Mouse (Mus musculus) urinary bladder, postnatal 25 days (tissue): Measurements from ENCODE around the gene Dnlz.

ENCODE experiments used
- DNase-seq: peaks from one replicate; pipeline ENCODE4 v3.0.0; 2022; ENCODE audit warnings: low spot score

Gene Dnlz

DNA sequence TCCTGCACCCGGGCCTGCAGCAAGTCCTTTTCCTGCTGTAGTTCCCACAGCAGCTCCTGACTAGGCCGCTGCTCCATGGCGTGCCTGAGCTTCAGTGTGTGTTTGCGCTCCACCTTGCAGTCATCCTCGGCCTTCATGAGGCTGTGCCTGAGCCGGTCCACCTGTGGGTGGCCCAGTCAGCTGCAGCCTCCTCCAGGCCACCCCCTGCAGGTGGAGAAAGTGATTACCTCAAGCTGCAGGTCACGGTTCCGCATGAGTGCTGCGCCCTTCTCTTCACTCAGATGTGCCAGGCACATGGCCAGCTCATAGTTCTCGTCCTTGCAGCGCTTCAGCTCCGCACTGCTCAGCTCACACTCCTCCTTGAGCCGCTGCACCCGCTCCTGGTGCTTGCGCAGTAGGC lies 5.6 kb upstream of the Dnlz start:
- DNase-seq = no peak

- DNase-seq = no peak
Observed at GRCm38 (mm10) chr2:26356678-26357077, 4.8 kb upstream of the Dnlz start.

- DNase-seq = no peak
Observed at GRCm38 (mm10) chr2:26356231-26356630, 4.3 kb upstream of the Dnlz start.

DNA sequence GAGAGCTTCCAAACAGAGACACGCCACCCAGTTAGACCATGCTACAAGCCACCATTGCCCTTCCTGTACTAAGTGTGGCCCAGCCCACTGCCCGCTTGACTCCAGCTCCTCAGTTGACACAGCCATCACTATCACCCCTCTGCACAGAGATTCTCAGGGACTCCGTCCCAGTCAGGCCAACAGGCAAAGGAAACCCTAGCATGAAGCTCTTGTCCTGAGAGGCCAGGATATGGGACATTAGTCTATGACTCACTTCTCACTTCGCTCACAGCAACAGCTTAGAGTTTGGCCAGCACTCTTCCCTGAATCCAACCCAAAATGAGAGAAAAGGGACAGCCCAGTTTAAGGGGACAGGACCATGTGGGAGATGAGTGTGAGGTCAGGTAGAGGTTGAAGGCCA lies 2.5 kb upstream of the Dnlz start:
- DNase-seq = no peak

DNA sequence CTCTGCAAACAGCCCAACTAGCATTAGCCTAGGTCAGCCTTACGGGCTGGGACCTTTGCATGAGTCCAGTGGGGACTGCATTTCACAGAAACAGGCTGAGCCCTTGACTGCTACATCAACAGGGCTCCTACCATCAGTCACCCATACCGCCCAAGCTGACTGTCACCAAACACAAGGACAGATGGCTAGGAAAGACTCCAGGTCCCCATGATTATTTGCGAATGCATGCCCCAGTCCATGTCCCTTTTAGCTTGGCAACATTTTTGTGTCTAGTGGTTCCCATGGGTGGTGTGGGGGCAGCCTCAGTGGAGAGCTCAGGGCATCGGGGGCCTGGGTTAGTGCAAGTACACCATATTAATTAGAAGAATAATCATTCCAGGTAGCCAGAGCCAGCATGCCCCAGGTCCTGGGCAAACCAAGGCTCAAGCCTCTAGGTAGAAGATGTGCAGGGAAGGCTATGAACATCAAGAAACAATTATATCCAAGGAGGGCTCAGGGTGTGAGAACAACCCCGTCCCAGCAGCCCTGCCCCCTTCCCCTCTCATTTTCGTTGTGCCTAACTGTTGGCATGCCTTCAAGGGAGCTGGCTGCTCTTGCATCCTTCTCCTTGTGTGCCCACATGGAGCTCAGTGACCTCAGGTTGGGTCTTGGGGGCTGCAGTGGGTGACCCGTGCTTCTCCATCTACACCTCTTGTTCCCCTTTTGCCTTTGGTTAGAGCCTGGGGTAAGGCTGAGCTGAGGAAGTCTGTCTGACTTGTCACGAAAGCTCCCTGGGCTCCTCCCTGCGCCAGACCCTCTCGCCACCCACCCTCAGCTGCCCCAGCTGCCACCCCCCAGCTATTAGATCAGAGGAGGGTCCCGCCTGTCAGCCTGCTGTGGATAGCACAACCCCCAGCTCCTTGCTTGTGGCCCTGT lies 1.4 kb upstream of the Dnlz start:
- DNase-seq = no peak

DNA sequence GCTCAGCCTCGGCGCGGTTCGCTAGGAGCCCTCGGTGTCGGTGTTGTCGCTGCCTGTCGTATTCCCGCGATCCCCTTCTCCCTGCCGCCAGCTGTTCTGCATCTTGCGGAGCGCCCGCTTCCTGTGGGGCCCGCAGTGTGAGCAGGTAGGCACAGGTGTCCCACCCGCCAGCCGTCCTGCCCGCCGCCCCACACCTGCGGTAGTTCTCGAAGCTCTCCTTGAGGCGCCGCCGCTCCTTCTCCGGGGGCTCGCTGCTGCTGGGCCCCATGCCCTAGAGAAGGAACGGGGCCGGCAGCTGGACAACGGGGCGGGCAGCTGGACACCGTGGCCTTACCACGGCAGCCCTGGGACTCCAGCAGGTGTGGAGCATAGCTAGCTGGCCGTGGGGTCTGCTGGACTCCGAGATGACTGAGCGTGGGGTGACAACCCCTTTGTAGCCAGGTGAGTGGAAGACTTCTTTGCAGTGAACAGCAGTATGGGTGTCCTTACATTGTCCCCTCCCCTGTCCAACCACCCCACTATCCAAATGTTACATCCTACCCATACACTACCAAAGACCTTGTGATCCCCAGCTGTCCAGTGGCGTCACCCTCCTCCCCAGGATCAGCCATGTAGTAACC lies 491 bp upstream of the Dnlz start:
- DNase-seq = peak; percentile 17

DNA sequence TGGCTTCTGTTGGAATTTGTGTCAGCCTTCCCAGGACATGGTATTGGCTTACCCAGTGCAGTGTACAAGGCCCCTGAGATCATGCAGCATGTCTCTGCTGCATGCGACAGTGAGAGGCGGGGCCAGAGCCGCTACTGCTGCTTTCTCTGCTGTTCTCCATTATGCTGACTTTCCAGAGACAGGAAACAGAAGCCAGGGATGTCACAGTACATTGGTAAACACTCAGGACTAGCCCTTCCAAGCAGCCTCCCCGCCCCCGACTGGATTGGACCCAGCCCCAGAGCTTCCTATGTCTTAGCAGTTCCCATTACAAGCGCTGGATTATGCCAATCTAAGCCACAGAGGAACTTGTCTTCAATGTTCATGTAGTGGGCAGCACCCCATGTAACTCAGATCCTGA lies 3.7 kb downstream of the Dnlz start:
- DNase-seq = no peak

GRCm38 (mm10) chr2:26342609-26343490 lies 9.1 kb downstream of the Dnlz start:
- DNase-seq = no peak

DNA sequence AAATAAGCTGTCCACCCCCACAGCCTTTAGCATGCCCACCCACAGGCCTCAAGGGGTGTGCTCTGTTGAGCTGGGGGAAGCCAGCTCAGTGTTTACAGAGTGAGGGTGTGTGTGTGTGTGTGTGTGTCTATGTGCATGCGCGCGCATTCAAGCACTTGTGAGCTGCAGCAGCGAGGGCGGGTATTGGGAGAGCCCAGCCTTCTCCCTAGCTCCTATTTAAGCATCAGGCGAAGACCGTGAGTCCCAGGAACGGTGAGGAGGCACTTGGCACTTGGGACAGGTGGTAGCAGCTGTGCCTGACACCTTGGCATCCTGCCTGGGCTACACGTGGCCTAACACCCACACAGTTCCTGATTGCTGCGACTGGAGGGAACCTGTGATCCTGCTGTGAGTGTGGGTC lies 9.9 kb downstream of the Dnlz start:
- peak; percentile 28 for DNase-seq

DNA sequence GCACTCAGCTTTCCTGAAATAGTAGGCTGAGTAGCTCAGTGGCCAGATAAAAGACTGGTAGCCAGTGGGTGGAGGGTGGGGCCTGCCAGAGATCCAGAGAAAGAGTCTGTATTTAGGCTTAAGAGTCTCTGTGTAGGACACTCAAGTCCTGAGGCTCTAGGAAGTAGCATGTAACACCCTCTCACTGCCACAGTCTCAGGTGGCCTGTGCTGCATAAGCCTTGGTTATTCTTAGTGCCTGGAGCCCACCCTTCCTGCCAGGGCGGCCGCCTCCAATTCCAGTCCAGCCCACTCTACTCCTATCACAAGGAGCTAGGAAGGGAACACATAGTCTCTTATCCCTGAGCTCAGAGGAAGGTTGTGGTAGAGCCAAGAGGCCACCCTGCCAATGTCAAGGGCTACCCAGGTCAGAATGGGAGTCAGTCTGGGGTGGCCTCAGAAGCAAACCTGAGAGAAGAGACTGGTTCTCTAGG lies 10.4 kb downstream of the Dnlz start:
- no peak for DNase-seq

- DNase-seq = no peak
Observed at GRCm38 (mm10) chr2:26339204-26339551, 12.7 kb downstream of the Dnlz start.

- no peak for DNase-seq
Observed at GRCm38 (mm10) chr2:26338302-26339203, 13.4 kb downstream of the Dnlz start.

DNA sequence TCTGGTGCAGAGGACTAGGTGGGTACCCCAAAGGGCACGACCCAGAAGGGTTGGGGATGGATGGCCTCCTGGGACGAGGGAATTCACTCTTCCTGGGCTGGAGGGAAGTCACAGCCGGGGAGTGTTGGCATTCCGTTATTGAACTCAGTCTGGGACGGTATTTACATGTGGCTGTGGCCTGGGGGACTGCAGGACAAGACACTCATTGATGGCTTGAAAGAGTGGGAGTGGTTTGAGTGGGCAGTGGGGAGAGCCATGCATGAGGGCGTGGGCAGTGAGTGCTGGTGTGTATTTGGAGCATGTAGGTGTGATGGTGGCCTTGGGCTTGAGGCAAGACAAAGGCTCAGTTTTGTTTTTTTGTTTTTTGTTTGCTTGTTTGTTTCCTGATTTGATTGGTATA lies 21.2 kb downstream of the Dnlz start:
- DNase-seq = no peak

GRCm38 (mm10) chr2:26330056-26330468 lies 21.8 kb downstream of the Dnlz start:
- DNase-seq = no peak

GRCm38 (mm10) chr2:26329402-26329801 lies 22.5 kb downstream of the Dnlz start:
- no peak for DNase-seq

DNA sequence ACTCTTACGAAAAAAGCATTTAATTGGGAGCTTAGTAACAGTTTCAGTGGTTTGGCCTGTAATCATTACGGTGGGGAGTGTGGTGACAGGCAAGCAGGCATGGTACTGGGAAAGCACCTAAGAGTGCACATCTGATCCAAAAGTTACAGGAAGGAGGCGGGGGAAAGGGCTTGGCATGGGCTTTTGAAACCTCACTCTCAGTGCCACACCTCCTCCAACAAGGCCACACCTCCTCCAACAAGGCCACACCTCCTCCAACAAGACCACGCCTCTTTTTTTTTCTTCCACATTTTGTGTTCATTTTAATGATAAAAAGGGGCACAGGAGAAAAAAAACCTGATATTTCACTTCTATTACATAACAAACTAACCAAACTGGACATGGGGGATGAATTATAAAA lies 24.1 kb downstream of the Dnlz start:
- no peak for DNase-seq

DNA sequence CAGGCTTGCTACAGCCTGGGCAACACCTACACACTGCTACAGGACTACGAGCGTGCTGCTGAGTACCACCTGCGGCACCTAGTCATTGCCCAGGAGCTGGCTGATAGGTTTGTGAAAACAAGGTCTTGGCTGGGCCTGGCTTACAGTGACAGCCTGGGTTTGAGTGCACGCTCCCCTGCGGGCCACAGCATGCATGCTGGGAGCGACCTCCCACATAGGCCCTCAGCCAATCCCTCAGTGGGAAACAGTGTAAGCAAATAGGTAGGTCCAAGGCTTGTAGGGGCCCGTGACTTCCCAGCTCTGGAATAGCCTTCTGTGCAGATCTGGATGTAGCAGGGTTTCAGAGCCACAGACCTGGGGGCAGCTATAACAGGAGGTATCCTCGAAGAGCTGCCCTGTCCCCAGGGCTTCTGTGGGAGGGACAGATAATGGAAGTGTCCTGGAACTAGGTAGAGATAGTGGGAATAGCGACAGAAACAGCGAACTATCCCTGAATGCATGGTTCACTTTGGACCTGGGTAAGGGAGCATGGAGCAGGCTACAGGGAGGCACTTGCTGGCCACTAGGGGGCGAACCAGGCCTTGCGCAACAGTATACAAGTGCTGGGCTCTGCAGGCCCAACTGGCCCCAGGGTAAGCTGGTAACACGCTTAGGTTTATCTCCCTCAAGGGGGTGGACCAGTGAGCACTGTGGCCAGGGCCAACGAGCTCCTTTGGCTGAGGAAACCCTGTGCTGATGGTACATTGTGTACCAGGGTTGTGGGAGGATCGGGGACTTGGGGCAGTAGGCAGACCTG lies 26.3 kb downstream of the Dnlz start:
- DNase-seq = peak; percentile 53

- no peak for DNase-seq
Observed at GRCm38 (mm10) chr2:26324917-26325316, 27.0 kb downstream of the Dnlz start.

DNA sequence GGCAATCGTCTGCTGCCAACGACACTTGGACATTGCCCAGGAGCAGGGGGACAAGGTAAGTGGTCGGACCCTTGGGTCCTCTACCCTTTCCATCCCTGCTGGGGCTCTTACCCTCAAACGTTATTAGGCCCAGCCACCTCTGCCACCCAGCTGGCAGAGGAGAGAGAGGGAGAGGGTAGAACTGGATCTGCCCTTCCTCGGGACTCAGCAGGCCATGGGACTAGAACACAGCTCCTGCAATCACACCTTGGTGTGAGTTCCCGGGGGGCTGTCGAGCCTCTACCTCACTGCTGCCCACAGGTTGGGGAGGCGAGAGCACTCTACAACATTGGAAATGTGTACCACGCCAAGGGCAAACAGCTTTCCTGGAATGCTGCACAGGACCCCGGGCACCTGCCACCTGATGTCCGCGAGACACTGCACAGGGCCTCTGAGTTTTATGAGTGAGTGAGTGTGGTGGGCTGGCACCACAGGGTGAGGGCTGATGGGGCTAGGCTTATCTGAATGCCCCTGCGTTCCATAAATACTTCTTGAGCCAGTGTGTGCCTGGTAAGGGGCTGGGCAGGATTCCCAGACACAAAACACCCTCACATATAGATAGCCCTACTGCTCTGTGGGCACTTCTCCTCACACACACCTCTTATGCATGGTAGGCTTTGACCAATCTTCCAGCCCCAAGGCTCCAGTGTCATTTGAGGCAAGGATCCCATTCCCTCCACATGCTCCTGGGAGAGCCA lies 28.2 kb downstream of the Dnlz start:
- DNase-seq = no peak
